Mouse (Mus musculus) 416B (cell line): ENCODE measurements around the gene Lst1.
"Not testable (repeated sequence)": the region's sequence is repeated elsewhere in the genome, so short reads cannot be mapped to it uniquely, and the experiment has no call there.

Experiments
- DNase-seq: peaks from one replicate; pipeline ENCODE4 v3.0.0; 2011; ENCODE audit warnings: low read depth

The Lst1 gene

GRCm38 (mm10) chr17:35187959-35188610 lies at the start of gene Lst1:
Gene Lst1 (minus strand): TSS chr17:35188439.
- DNase-seq, result no peak

GRCm38 (mm10) chr17:35237504-35237903 lies 49.3 kb upstream of the Lst1 start:
- no peak for DNase-seq

GRCm38 (mm10) chr17:35236996-35237395 lies 48.8 kb upstream of the Lst1 start:
- DNase-seq, result no peak

- DNase-seq, result peak; percentile 90
Measured at GRCm38 (mm10) chr17:35236390-35236746, 48.1 kb upstream of the Lst1 start.

- DNase-seq, result peak; percentile 99
Measured at GRCm38 (mm10) chr17:35235614-35236389, 47.6 kb upstream of the Lst1 start, which contains the start of gene Nfkbil1. Gene Nfkbil1 (minus strand): TSS chr17:35235792.

- peak; percentile 61 for DNase-seq
Measured at GRCm38 (mm10) chr17:35234903-35235302, 46.7 kb upstream of the Lst1 start.

GRCm38 (mm10) chr17:35234090-35234489 lies 45.9 kb upstream of the Lst1 start:
- not testable (repeated sequence) for DNase-seq

- DNase-seq, result peak; percentile 88
Measured at GRCm38 (mm10) chr17:35233114-35233980, 45.1 kb upstream of the Lst1 start, which contains the start of gene Atp6v1g2. Gene Atp6v1g2 (plus strand): TSS chr17:35233660.

GRCm38 (mm10) chr17:35232659-35233058 lies 44.4 kb upstream of the Lst1 start:
- DNase-seq, result peak; percentile 95

- DNase-seq, result peak; percentile 86
Measured at GRCm38 (mm10) chr17:35232043-35232442, 43.8 kb upstream of the Lst1 start.

- peak; percentile 72 for DNase-seq
Measured at GRCm38 (mm10) chr17:35231022-35231421, 42.8 kb upstream of the Lst1 start.

GRCm38 (mm10) chr17:35226561-35227046 lies 38.4 kb upstream of the Lst1 start:
- DNase-seq, result peak; percentile 61

GRCm38 (mm10) chr17:35225456-35225855 lies 37.2 kb upstream of the Lst1 start:
- no peak for DNase-seq

GRCm38 (mm10) chr17:35224641-35225040 lies 36.4 kb upstream of the Lst1 start:
- peak; percentile 40 for DNase-seq

GRCm38 (mm10) chr17:35222299-35222698 lies 34.1 kb upstream of the Lst1 start:
- DNase-seq, result peak; percentile 96

GRCm38 (mm10) chr17:35220156-35220952 lies 32.1 kb upstream of the Lst1 start, which contains the start of gene Gm16181:
Gene Gm16181 (plus strand): TSS chr17:35220834.
- DNase-seq, result no peak

- DNase-seq, result peak; percentile 88
Measured at GRCm38 (mm10) chr17:35219601-35220041, 31.4 kb upstream of the Lst1 start.

GRCm38 (mm10) chr17:35218516-35219193 lies 30.4 kb upstream of the Lst1 start:
- DNase-seq, result peak; percentile 94

GRCm38 (mm10) chr17:35213071-35213470 lies 24.8 kb upstream of the Lst1 start:
- DNase-seq, result no peak

- no peak for DNase-seq
Measured at GRCm38 (mm10) chr17:35210593-35210992, 22.4 kb upstream of the Lst1 start.
